Mouse (Mus musculus): ENCODE measurements around the gene Zfp57.
"Not testable (repeated sequence)": the region's sequence is repeated elsewhere in the genome, so short reads cannot be mapped to it uniquely, and the experiment has no call there.

Gene Zfp57

DNA sequence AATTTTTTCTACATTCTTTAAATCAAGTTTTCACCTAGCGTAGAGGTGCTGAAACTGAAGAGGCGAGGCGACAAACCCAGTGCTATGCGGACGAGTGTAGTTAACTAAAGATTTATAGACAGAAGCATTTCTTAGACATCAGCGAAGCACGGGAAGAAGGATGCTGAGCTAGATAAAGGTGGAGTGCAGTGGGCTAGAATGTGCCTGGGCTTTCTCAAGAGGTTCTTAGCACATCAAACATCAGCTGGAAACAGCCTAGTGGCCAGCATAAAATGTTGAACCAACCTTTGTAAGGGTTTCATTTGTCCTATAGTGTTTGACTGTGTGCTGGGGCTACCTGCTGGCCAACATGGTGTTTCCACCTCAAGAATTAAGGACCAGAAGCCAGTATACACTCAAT, at the start of gene Zfp57:
Zfp57 (plus strand) TSS at position 301 of the 400 bp plus-strand sequence.
- DNase-seq (ENCODE audit: low read depth): no peak

DNA sequence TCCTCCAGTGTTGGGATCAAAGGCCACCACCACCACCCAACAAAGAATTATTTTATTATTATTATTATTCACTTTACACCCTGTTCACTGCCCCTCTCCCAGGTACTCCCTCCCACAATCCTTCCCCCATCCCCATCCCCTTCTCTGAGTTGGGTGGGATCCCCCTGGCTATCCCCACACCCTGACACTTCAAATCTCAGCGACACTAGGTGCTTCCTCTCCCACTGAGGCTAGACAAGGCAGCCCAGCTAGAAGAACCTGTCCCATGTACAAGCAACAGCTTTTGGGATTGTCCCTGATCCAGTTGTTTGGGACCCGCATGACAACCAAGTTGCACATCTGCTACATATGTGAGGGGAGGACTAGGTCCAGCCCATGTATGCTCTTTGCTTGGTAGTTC, 48.3 kb upstream of the Zfp57 start:
- DNase-seq (ENCODE audit: low read depth): no peak

DNA sequence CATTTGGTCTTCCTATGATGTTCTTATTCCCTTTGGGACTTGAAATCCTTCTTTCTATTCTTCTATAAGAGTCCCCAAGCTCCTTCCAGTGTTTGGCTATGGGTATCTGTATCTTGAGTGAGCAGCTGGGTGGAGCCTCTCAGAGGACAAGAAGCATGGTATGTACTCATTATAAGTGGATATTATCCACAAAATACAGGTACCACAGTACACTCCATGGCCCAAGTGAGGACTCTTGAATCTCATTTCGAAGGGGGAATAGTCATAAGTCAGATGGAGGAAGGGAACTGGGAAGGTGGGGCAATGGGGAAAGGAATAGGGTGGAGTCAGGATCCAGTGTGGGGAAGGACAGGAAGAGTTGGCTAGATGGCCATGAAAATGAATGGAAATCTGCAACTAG, 47.9 kb upstream of the Zfp57 start:
- DNase-seq (ENCODE audit: low read depth): no peak

DNA sequence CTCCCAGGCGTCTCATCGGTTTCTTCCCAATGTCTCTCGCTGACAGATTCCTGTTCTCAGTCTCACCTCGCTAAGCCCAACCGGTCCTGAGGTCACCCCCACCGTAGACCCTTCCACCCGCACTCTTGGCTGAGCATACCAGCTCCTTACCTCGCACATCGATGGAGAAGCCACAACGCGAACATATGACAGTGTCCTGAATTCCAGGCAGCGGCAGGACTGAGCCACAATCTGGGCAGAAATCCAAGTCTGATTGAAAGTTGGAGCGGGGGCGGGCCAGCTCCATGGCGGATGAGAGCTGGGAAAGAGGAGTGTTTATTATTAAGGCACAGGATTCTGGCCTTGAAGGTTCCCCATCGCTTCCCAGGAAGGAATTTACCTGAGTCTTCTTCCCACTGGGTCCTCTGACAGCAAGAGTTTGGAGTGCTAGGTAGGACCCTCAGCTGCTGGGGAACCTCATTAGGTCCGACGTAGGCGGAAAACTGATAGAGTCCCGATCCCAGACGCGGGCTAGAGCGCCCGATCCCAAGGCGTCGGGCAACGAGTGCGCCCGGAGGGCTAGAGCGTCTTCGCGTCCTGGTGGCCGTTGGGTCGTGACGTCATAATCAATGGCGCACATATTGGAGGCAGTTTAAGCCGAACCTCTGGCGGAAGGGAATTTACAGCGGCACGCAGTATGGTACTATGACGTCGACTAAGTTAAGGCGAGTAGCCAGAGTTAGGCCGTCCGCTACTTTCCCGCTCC, 42.8 kb upstream of the Zfp57 start, which contains the start of the genes Znrd1 and Znrd1as:
Znrd1 (minus strand) TSS at position 561 of the 745 bp plus-strand sequence.
Znrd1as (plus strand) TSS at position 594 of the 745 bp plus-strand sequence.
- DNase-seq (ENCODE audit: low read depth): peak; percentile 91

DNA sequence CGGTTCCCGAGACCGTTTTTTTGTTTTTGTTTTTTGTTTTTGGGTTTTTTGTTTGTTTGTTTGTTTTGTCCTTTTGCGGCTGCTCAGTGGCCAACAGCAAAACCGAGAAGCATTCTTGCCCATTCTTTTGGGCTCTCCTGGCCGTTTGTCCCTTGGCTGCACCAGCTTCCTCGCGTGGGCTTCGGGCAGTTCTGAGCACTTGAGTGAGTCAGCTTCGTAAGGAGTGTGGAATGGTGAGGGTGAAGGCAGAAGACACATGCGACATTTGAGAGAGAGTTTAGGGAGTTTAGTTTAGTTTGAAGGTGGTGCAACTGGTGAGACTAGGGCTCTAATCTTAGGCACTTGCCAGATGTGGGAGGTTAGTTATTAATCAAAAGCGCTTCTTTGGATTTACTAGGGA, 42.1 kb upstream of the Zfp57 start:
- DNase-seq (ENCODE audit: low read depth): no peak

DNA sequence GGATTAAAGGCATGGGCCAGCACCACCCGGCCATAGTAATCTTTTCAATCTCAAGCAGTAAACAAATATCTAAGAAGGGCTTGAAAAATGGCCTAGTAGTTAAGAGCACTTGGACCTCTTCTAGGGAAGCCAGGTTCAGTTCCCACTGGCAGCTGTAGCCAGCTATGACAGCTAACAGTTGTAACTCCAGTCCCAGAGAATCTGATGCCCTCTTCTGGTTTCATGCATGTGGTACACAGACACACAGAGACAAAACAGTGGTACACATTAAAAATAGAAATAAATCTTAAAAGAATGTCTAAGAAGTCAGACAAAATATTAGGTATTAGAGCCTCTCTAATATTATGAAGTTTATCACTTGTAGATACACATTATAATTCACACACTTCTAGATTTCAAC, 39.8 kb upstream of the Zfp57 start:
- DNase-seq (ENCODE audit: low read depth): no peak

DNA sequence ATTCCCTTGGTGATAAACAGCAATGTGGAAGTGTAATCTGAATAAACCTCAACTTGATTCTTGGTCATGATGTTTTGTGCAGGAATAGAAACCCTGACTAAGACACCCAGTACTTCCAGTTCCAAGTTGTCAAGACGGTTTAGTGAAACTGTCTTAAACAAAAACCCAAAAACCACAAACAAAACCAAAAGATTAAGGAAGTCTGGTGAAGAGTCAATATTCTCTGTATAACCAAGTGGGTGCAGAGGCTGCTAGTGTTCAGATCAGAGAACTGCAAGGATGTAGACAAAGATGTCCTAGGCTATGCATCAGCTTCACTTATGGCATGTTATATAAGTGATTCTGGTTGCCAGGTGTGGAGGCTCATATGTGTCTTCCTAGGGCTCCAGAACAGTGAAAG, 34.1 kb upstream of the Zfp57 start:
- no peak for DNase-seq (ENCODE audit: low read depth)

DNA sequence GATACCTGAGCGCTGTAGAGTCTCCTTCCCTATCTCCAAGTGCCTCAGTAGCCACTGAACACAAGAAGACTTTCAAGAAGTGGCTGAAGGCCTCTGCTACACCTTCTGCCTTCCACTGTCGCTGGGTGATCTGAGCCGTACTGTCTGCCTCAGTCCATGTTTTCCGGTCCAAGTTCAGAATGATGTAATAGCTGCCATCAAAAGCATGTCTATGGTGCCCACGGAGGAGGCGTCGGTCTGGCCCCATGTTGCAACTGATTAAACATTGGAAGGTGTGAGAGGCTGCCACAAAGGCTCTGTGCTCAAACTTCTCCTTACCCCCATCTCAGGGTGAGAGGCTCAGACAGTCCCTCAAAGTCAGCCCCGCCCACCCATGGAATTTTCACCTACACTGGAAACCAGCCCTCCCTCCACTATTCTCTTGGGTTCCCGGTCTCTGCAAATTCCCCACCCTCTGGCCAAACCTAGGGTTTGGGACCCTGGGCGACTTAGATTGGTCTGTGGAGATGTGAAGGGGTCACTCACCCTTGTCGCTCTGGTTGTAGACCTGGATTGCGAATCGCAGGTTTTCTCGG, 30.6 kb upstream of the Zfp57 start:
- DNase-seq (ENCODE audit: low read depth): no peak

DNA sequence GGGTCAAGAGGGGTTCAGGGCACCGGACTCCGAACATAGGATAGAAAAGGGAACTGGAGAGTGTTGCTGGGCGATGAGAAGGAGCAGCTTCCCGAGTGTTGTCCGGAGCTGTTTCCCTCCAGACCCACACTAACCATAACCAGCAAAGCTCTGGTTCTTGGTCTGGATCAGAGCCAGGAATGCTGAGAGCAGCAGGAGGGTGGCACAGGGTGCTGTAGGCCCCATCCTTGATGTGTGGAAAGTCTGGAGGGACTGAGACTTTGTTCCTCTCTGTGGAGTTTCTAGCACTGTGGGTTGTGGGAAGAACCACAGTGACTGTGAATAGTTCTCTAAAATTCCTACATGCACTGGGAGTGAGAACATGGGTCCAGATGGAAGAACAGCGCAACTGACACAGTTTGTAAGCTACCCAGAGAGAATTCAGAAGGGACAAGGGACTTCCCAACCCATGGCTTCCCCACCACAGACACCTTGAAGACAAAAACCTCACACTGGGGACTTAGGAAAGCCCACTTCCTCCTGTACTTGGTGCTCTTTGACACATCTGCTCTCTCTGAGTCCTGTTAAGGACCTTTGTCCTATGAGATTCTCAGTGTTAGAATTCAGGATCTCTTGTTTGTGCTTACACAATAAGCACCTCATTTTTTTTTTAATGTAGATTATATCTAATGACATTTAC, 29.7 kb upstream of the Zfp57 start:
- no peak for DNase-seq (ENCODE audit: low read depth)

DNA sequence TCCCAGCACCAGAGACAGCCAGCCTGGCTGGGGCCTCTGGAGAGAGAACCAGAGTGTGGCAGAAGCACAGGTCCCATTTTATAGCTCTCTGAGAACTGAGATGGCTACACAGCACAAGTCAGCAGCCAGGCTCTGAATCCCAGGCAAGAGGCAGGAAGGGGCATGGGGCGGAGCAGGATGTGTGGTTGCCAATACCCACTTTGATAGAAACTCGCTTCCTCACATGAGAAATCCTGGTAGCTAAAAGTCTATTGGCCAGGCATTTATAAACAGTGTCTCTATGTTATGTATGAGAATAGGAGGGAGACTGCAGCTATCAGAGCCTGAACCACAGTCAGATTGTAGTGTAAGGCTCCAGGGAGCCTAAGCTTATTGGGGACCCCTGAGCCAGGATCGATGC, 28.2 kb upstream of the Zfp57 start:
- no peak for DNase-seq (ENCODE audit: low read depth)

DNA sequence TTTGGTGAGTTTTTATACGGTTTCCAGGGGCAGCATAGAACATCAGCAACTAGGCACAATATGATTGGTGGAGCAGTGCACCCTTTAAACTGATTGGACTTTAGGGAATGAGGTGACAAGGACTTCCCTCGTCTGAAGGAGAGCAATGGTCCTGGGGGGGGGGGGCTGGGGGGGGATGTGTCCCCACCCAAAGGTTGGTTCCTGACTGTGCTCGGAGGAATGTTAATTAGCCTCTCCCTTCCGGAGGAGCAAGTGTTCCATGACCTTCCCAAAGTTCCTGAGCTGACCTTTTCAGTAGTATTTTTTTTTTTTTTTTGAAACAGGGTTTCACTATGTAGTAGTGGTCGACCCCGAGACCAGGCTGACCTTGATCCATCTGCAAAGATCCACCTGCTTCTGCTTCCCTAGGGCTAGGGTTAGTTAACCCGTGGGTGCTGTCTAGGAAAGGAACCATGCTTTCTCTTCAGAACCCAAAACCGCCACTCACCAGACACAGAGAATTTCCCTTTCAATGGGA, 27.6 kb upstream of the Zfp57 start:
- no peak for DNase-seq (ENCODE audit: low read depth)

DNA sequence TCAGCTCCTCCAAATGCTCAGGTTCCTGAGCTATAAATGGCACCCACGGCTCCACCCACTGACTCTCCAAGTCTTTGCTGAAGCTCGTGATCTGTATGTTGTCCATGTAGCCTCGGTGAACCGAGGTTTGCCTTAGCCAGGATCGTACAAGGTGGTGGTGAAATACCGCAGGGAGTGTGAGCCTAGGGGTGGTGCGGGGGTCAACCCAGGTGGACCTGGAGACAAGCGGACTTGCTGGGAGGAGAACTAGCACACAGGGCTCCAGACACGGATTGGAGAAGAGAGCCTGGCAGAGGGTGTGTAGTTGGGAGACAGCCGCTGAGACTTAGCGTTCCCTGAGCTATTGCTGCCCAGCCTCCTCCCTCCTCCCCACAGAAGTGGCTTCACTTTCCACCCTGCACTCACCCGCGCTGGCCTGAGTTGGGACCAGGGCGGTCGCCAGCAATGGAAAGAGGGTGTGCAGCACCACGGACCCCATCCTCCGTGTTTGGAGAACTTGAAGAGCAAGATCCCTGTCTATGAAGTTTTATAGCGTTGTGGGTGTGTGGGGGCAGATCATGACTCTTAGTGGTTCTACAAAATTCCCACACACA, 19.6 kb upstream of the Zfp57 start, which contains the start of gene 2410137M14Rik:
2410137M14Rik (minus strand) TSS at position 17 of the 593 bp plus-strand sequence.
- DNase-seq (ENCODE audit: low read depth): no peak

DNA sequence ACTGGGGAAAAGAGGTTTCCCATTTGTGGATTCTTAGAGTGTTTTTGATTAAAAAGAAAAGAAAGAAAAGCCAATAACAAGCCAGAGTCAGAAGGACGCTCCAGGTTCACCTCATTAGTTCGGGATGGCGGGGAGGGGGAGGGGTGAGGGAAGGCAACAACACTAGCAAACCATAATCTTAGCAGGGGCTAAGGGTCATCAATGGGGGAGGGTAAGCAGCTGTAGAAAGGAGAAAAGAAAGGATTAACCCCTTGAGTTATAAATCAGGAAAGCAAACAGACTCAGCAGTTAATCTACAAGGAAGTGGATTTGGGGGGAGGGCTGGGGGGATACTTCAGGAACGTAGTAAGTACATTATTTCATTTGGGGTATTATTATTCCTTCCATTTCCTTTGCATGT, 19.1 kb upstream of the Zfp57 start:
- no peak for DNase-seq (ENCODE audit: low read depth)

DNA sequence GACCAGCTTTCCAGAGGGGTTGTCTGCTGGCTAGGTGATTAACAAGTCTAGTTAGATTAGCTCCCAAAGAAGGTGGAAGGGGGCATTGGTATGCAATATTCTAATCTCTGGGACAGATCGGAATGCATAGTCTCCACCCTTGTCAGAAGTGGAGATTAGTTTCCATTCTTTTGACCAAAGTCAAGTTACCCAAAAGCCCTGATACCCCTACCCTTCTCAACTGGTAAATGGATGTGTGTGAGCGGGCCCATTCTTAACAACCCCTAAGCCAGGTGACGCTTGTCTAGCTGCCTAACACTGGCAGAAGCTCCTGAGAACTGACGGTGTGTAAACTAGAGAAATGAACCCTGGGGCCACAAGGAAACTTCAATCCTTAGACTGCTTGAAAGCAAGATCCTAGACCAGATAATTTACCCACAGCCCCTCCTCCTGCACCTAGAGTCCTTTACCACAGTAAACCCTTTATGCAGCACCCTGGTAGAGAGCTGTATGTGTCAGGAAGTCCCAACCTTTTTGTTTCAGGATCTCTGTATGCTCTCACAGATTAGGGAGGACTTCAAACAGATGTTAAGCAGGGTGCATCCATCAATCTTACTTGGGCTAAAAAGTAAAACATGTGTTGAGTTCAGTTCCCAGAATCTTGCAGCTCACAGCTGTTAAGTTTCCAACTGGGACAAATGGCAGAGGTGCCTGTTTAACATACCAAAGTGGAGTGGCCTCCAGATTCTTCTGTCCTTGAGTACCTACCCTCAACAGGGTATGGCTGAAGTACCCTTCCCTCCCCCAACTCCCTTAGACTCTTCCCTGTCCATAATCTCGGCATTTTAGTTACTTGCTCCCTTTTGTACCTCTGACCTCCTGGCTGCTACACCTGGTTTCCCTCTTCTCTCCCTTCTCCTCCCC, 18.5 kb upstream of the Zfp57 start:
- no peak for DNase-seq (ENCODE audit: low read depth)

DNA sequence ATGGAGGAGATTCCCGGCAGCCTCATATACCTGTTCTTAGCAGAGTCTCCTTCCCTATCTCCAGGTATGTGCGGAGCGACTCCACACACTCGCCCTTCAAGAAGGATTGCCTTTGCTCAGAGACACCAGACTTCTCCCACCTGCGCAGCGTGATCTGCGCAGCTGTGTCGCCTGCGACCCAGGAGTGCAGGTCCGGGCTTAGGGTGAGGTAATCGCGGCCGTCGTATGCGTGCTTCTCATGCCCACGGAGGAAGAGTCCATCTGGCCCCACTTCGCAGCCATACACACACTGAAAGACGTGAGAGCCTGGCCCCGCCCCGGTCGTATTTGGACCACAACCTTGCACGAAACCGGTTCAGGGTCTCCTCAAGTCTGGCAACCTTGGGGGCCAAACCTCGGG, 12.5 kb upstream of the Zfp57 start:
- no peak for DNase-seq (ENCODE audit: low read depth)

DNA sequence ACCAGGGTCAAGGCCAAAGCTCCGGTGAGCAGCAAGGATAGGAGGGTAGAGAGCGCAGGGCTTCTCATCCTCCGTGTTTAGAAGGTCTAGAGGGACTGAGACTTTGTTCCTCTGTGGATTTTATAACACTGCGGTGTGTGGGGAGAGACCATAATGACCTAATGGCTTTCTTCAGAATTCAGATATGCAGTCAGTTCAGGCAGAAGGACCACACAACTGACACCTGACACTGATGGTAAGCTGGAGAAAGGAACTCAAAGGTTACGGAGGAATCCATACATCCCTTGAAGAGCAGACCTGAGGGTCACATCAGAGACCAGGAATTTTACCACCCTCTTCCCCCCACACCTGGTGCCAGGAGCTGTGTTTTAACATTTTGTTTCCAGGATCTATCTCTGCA, 11.5 kb upstream of the Zfp57 start, which contains the start of gene H2-M5:
H2-M5 (minus strand) TSS at position 101 of the 400 bp plus-strand sequence.
- no peak for DNase-seq (ENCODE audit: low read depth)

DNA sequence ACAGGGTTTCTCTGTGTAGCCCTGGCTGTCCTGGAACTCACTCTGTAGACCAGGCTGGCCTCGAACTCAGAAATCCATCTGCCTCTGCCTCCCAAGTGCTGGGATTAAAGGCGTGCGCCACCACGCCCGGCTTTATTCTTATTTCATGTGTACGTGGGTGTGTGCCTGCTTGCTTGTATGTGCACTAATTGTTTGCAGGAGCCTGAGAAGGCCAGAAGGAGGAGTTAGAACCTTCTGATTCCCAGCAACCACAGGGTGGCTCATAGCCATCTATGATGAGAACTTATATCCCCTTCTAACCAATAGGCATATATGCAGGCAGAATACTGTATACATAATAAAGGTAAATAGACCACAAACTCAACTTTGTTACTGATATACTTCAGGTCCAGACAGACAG, 10.3 kb upstream of the Zfp57 start:
- not testable (repeated sequence) for DNase-seq (ENCODE audit: low read depth)

DNA sequence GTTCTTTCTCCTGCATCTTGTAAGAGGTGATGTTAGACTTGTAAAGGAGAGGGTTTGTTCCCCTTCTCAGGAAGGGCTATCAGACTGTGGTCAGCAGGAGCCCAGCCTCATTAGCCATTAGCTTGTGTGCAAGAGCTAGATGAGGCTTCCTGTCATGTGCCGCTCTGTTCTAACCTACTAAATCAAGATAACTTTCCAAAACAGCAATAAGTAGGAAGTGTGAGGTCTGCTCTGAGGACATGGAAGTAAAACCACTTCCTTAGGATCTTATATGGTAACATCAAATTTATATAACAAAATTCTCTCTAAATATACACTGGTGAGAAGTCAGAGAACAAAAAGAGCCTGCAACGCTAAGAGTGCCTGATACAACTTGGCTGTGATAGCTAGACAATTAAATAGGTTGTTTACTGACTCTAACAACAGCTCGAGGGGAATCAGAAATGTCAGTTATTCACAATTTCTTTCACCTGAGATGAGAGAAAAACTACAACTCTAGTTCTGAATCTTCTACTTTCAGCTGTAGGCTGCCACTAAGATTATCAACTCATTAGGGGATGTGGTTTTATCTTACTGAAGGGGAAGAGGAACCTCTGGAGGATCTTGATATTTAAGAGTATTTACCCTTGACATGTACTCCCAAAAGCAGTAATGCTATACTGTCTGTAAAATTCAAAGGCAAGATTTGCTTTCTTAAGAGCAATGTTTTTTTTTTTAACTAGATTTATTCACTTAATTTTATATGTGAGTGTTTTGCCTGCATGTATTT, 8.4 kb upstream of the Zfp57 start:
- DNase-seq (ENCODE audit: low read depth): no peak

DNA sequence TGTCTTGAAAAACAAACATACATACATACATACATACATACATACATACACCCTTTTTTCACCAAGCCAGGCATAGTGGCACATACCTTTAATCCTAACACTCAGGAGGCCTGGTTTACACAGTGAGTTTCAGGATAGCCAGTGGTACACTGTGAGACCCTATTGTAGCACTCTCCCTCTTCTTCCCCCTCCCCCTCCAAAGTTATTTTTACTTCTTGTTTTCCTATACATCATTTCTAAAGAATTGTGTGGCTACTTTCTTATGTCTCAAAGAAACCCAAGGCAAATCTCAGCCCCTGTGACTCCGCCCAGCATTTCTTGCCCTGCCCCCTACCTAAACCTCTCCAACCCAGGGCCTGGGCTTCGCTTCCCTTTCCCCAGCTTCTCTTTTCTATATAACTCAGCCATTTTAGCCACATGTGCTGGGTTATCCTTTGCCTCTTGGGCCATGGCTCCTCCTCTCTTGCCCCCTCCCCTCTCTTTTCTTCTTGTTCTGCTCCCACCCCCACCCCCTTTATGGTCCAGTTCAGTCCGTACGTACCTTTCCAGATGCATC, 7.1 kb upstream of the Zfp57 start:
- DNase-seq (ENCODE audit: low read depth): no peak

DNA sequence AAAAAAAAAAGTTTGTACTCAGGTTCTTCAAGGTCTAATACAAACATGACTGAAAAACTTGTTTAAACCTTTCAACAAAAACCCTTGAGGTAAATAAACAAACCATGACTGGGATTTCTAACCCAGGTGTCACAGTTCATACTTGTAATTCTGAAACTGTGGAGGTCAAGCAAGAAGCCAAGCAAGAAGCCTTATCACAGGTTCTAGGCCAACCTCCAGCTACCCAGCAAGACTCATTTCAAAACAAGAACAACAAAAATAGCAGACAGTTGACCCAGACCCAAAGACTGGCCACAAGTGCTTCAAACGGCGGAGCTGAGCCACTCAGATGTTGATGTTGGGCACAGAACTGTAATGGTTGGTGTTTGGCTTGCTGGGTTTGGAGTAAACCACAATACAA, 6.4 kb upstream of the Zfp57 start:
- no peak for DNase-seq (ENCODE audit: low read depth)
